Mouse (Mus musculus): ENCODE results near the gene Ripor1.

DNA sequence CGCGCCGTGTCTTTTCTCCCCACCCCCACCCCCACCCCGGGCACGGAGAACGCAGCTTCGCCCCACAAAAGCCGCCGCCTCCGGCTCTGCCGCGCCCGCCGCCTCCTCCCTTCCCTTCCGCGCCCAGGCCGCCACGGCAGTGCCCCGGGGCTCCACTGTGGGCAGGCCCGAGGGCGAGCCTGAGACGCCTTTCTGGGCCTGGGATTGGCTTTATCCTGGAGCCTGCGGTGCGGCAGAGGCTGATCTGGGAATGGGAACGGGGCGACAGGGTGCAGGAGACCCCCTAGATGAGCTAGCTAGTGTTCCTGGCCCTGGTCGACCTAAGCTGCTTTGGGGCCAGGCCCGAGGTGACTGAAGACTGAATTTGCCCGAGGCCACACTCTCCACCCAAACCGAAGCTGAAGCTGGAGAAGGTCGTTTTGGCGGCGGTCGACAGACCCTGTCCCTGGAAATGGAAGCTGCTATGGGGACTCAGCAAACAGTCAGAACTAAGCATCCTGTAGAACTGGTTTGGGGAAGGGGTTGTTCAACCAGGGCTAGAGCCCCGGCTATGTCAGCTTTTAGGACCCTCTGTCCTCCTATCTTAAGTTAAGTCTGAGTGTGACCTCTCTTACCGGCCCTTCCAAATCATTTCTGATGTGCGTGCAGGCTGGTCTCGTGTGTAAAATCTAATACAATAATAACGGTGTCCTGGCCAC lies 585 bp downstream of the Ripor1 start:
- TF ChIP-seq CTCF (conservative IDR thresholded peaks at IDR 0.05; ENCODE audit: insufficient read depth, insufficient read length, low read depth, low read length) (no peak), POLR2A (IDR thresholded peaks at IDR 0.05; ENCODE audit: low read depth, low read length) (no peak)
